Mouse (Mus musculus) neutrophil, adult 5-6 weeks (primary cell): ENCODE measurements around the gene Kif21b. TPM values are rescaled to one million over a fixed set of nuclear protein-coding genes. Genes with fewer than 3 reads are reported as not detected.

Source experiments
- ATAC-seq: fragments of 151-379, 151-347 bp; 2 replicates; pipeline ENCODE4 v1.8.0; 2017; ENCODE audit warnings: mild to moderate bottlenecking, moderate TSS enrichment; ENCODE audit not compliant: insufficient number of reproducible peaks, poor library complexity, low FRiP score, severe bottlenecking; ENCODE audit errors: extremely low read depth
- total RNA-seq: library from RNA; stranded (forward); fragments of 200-1000 nt; gene quantifications from 2 replicates; pipeline ENCODE4 v1.2.3, GENCODE M21; 2017

The Kif21b gene
- total RNA-seq, 1 experiment from 2014 or later = 183 TPM

- no peak for ATAC-seq
These were observed 4.3 kb upstream of the Kif21b start for GRCm38 (mm10) chr1:136126895-136127294.

- ATAC-seq = no peak
These were observed 3.3 kb upstream of the Kif21b start for GRCm38 (mm10) chr1:136127856-136128255.

- ATAC-seq = no peak
These were observed 2.8 kb upstream of the Kif21b start for GRCm38 (mm10) chr1:136128416-136128815.

- no peak for ATAC-seq
These were observed 2.1 kb upstream of the Kif21b start for GRCm38 (mm10) chr1:136128944-136129589.

- ATAC-seq = no peak
These were observed 1.1 kb upstream of the Kif21b start for GRCm38 (mm10) chr1:136130107-136130506.

- ATAC-seq = no peak
These were observed 558 bp downstream of the Kif21b start for GRCm38 (mm10) chr1:136131603-136132291.

- no peak for ATAC-seq
These were observed 1.4 kb downstream of the Kif21b start for GRCm38 (mm10) chr1:136132386-136133201.

- ATAC-seq = no peak
These were observed 2.5 kb downstream of the Kif21b start for GRCm38 (mm10) chr1:136133570-136134240.

GRCm38 (mm10) chr1:136134547-136134946 lies 3.4 kb downstream of the Kif21b start:
- ATAC-seq = no peak

- peak; percentile 71 for ATAC-seq
These were observed 3.9 kb downstream of the Kif21b start for GRCm38 (mm10) chr1:136135046-136135445.

GRCm38 (mm10) chr1:136135777-136136444 lies 4.7 kb downstream of the Kif21b start:
- no peak for ATAC-seq

- no peak for ATAC-seq
These were observed 5.4 kb downstream of the Kif21b start for GRCm38 (mm10) chr1:136136547-136136946.

GRCm38 (mm10) chr1:136137071-136137531 lies 5.9 kb downstream of the Kif21b start:
- no peak for ATAC-seq

GRCm38 (mm10) chr1:136137575-136137974 lies 6.4 kb downstream of the Kif21b start:
- ATAC-seq = no peak

- ATAC-seq = no peak
These were observed 7.1 kb downstream of the Kif21b start for GRCm38 (mm10) chr1:136138191-136138830.

- ATAC-seq = peak; percentile 62
These were observed 8.9 kb downstream of the Kif21b start for GRCm38 (mm10) chr1:136139990-136140640.

- ATAC-seq = peak; percentile 43
These were observed 10.2 kb downstream of the Kif21b start for GRCm38 (mm10) chr1:136141176-136141950.
